Mouse (Mus musculus): ENCODE results near the gene Gng8. TPM values are rescaled to one million over a fixed set of nuclear protein-coding genes. Genes with fewer than 3 reads are reported as not detected.

Gene Gng8
- total RNA-seq, 2 experiments from 2014 or later, result 1.2 to 1.7 TPM

- intact Hi-C loops (cut with DNase I), result no loop called here
- no peak for DNase-seq
Measured at GRCm38 (mm10) chr7:16906281-16906680, 14.7 kb downstream of the Gng8 start, which contains the start of gene Ptgir. TSS of gene Ptgir (plus strand) at chr7:16906490.

- DNase-seq, result no peak
- intact Hi-C loops (cut with DNase I), result no loop called here
Measured at GRCm38 (mm10) chr7:16906889-16907559, 15.4 kb downstream of the Gng8 start.

- intact Hi-C loops (cut with DNase I), result no loop called here
Measured at GRCm38 (mm10) chr7:16907842-16908241, 16.3 kb downstream of the Gng8 start.

DNA sequence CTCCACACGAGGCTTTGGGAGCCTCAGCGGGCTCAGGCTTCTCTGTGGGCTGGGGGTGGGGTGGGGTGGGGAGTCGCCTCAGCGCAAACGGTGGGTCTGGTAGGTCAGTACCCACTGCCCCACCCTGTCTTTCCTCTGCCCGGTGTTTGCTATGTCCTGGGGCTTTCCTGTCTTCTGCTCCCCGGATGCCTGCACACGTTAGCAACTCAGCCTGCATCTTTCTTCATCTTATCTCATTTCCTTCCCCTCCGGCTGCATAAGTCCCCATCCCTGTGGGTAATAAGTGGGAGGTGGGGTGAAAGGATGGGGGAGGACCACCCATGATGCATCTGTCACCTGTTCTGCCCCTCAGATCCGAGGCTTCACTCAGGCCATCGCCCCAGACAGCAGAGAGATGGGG lies 16.8 kb downstream of the Gng8 start:
- intact Hi-C loops (cut with DNase I), result no loop called here
- DNase-seq, result no peak

More at GRCm38 (mm10) chr7:16907842-16908241, 16.3 kb downstream of the Gng8 start:
- DNase-seq, result no peak

GRCm38 (mm10) chr7:16908859-16909258 lies 17.3 kb downstream of the Gng8 start:
- no peak for DNase-seq
- intact Hi-C loops (cut with DNase I), result no loop called here

DNA sequence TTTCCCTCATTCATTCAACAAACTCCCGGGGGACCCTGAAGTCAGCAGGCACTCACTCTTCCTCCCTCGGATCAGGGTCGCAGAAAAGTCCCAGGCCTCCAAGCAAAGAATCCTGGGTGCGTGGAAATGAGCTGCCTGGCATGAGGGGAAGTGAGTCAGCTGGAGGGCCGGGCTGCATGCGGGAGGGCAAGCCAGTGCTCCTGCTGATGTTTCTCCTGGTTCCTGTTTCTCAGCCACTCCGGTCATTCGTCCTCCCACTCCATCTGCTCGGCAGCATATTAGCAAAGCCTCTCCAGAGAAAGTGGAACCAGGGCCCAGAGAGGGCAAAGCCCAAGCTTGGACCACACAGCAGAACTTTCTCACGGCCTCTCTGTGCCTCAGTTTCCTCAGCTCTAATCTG lies 18.3 kb downstream of the Gng8 start:
- intact Hi-C loops (cut with DNase I), result no loop called here

DNA sequence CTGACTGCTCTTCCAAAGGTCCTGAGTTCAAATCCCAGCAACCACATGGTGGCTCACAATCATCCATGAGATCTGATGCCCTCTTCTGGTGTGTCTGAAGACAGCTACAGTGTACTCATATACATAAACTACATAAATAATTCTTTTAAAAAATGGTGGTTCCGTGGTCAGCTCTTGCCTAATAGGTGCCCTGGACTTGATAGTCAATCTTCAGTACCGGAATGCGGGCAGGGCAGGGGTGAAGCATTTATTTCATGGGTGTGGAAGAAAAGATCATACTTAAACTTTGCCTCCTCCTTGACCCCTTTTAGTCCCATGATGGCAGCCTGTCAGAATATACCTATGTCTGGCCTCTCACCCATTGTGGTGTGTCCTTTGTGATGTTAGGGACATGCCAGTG lies 20.3 kb downstream of the Gng8 start:
- intact Hi-C loops (cut with DNase I), result no loop called here
- no peak for DNase-seq

More for the DNA sequence above, 18.3 kb downstream of the Gng8 start:
- no peak for DNase-seq

- DNase-seq, result no peak
- intact Hi-C loops (cut with DNase I), result no loop called here
Measured at GRCm38 (mm10) chr7:16912360-16912759, 20.8 kb downstream of the Gng8 start.

DNA sequence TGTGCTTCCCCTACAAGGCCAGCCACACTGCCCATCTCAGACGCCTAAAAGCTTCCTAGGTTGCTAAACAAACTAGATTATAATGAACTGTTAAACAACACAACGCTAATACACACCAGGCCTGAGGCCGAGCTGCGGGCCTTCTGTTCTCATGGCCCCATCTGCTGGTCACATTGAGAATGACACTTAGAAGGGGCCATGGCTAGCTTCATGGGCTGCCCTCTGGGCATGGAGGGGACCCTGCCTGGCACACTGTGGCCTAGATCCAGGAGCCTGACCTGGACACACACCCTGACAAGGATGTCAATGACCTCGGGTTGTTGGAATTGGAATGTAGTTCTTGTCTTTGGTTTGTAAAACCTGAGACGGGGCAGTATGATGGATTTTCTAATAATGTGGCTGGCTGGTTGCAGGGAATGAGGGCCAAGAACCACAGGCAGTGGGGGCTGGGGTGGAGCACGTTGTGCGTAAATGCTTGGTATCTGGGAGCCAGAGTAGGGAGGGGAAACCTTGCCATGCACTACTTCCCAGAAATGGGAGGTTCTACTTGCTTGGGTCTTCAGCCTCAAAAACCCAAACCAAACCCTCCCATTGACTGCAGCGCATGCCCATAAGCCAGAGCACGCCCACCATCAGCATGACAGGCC lies 22.3 kb downstream of the Gng8 start:
- peak; percentile 74 for DNase-seq
- intact Hi-C loops (cut with DNase I), result no loop called here

DNA sequence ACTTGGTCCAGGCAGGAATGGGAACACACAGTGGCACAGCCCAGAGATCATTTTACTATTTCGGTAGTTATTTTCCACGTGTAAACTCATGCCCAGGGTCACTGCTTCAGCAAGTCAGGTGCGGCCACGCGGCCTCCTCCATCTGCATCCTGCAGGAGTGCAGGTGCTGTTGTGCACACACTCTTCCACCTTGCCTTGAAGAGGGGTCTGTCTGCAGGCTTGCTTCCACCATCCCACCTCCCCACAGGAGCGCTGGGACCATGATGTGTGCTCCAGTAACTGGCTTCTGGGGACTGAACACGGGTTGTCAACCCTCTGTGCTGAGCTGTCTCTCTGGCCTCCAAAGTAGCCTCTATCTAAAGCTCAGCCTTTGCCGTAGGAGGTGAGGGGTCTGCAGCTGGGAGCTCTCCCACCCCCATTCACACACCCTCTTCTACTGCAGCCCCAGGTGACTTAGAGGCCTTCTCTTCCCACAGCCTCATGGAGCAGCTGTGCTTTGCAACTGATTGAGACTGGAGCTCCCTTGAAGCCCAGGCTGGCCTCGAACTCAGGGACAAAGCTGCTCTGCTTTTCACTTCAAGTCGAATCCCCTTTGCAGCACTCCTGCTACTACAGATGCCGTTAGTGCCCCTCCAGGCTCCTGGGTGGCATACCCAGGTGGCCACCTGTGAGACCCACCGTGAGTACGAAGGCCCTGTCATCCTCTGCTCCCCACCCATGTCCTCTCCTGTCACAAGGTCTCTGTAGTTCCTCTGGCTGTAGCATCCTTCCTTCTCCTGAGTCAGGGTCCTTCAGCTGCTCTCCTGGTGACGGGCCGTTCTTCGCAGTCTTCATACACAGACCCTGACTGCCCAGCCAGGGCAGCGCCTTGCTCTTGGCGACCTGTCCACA lies 23.1 kb downstream of the Gng8 start:
- DNase-seq, result no peak
- intact Hi-C loops (cut with DNase I), result no loop called here

DNA sequence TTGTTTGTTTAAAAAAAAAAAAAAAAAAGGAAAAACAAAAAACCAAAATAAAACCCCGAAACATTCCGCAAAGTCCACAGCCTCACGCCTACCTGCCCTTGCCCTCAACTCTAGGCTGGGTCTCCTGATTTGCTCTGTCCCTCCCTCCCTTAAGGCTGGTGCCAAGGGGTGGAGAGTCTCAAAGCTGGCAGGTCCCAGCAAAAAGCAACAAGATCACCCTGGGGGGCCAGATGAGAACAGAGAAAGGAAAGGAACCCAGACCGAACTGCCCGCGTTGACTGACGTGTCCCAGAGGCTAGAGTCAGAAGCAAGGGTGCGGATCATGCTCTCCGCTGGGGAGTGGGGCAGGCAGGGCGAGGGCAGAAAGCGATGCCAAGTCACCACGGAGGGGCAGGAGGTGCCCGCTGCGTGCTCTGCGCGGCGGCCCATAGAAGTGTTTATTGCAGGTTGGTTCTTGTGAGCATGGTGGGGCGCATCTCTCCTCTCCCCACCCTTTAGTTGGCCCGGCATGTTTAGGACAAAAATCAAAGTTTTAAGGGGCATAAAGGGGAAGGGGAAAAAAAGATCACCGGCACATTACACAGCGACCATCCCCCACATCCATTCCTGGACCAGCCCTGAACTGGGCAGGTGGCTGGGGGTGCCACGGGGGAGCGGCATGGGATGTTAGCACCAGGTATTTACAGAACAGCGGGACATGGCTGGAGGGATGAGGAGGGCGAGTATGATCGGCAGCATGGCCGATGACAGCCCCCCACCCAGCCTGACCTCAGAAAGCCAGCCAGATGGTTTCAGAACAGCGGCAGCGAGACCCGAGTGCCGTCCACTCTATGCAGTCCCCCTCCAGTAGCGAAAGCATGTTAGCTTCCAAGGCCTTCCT lies 24.1 kb downstream of the Gng8 start:
- DNase-seq, result no peak
- intact Hi-C loops (cut with DNase I), result no loop called here

DNA sequence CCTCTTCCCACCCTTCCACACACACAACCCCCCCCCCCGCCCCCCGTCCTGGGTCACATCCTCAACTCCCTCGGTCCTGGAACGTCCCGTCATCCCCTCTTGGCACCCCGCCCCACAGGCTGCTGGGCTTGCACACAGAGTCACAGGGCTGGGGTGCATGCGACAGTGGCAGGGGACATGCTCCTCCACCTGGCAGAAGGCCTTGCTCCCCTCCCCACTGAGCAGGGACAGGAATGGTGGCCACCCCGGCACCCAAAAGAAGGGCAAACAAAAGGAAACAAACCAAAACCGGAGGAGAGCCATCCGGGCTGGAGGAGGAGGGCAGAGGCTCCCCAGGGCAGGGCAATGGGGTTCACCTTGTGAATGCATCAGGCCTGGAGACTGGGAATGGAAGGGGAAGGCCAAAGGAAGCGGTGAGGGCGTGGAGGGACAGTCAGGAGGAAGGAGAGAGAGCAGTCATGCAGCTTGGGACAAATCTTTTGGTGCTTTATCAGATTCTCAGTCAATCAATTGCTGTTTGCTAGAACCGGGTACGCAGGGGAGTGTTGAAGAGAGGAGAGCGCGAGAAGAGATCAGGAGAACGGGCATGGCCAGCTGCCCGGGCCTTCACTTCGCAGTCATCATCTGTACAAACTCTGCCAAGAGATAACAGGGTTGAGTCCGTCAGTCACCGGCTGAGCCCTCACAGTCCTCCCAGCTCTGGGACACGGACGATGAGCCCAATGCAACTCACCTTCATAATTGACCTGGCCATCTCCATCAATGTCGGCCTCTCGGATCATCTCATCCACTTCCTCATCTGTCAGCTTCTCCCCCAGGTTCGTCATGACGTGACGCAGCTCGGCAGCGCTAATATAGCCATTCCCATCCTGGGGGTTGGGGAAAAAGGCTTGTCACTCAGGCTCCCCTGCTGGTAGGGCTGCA lies 25.0 kb downstream of the Gng8 start:
- peak; percentile 29 for DNase-seq

GRCm38 (mm10) chr7:16917447-16917846 lies 25.9 kb downstream of the Gng8 start:
- peak; percentile 20 for DNase-seq
- intact Hi-C loops (cut with DNase I), result no loop called here

More for the DNA sequence above, 25.0 kb downstream of the Gng8 start:
- intact Hi-C loops (cut with DNase I), result no loop called here

GRCm38 (mm10) chr7:16918014-16918413 lies 26.4 kb downstream of the Gng8 start:
- peak; percentile 88 for DNase-seq
- intact Hi-C loops (cut with DNase I), result no loop called here

DNA sequence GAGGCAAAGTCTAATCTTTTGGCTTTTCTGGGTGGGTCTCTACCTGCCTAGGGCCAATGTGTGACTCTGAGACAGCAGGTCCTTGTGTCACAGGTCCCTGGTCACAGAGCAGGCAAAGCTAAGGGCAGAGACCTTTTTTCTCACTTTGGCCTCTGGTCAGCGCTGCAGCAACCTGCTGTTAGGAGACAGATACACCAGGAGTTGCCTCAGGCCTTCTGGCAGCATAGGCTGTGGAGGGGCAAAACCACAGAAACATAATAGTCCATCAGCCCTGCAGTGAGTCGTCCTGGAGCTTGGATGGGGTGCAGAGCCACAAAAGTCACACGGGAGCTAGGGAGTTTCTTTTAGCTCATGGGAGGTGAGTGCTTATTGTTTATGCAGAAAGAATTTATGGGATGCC lies 27.1 kb downstream of the Gng8 start:
- intact Hi-C loops (cut with DNase I), result no loop called here
- DNase-seq, result no peak

GRCm38 (mm10) chr7:16919395-16920149 lies 28.0 kb downstream of the Gng8 start:
- no peak for DNase-seq
- intact Hi-C loops (cut with DNase I), result no loop called here

GRCm38 (mm10) chr7:16920150-16920579 lies 28.6 kb downstream of the Gng8 start:
- intact Hi-C loops (cut with DNase I), result no loop called here
- DNase-seq, result no peak

Data from left cerebral cortex, postnatal 4 days (tissue).